Mouse (Mus musculus): ENCODE results near the gene Mfn1. TPM values are rescaled to one million over a fixed set of nuclear protein-coding genes. Genes with fewer than 3 reads are reported as not detected.

Mfn1 gene
- polyA plus RNA-seq, 1 experiment from 2014 or later = 29.7 TPM

GRCm38 (mm10) chr3:32494387-32495087 lies 34.7 kb upstream of the Mfn1 start:
- DNase-seq (ENCODE audit: low spot score, missing footprints) = peak; percentile 84
- H3K36me3 ChIP-seq (ENCODE audit: control insufficient read depth, insufficient read depth, low read length) = no peaks in the 10 kb centered on the region
- WGBS = 79% methylated on average over 8 of the region's 8 CpGs
- no peaks in the 10 kb centered on the region for H3K27me3 ChIP-seq (ENCODE audit: control insufficient read depth, insufficient read depth, low read length)
- H3K9ac ChIP-seq (ENCODE audit: low read length) = no peak overlapping the region
- no peaks in the 10 kb centered on the region for H3K9me3 ChIP-seq (ENCODE audit: control insufficient read depth, low read length)
- no peak overlapping the region for H3K4me2 ChIP-seq
- H3K27ac ChIP-seq (ENCODE audit: low read depth, low read length) = no peak overlapping the region
- H3K4me1 ChIP-seq (ENCODE audit: control insufficient read depth, insufficient read depth, low read length) = peaks cover 11% of the 10 kb centered on the region; the same call in 1 of the 2 replicates
- H3K4me3 ChIP-seq (ENCODE audit: low read depth, low read length) = no peak overlapping the region
- no peak for ATAC-seq (ENCODE audit: low FRiP score)

DNA sequence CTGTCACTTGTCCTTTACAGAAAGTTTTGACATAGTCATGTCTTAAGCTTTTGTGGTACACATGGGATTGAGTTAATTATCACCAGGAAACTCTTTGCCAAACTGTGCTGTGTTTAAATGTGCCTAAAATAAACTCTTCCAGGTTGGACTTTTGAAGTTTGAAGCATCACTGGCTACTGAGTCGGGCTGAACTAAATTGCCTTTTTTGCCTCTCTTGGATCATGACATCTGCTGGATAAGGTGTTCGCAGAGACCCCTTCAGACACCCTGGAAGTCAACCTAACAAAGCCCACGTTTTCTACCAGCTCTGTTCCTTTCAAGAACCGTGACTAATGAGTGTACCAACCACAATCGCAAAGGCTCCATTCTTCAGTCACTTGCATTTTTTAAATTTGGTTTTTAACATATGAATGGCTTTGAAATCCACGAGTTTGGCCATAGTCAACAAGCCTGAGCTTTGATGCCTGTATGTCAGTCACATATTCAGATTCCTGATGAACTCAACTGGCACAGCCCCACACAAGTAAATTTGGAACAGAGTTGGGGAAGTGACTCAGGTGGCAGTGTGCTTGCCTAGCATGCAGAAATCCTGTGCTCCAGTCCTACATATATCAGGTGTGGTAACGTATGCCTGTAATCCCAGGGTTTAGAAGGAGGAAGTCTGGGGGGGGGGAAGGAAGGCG lies 34.0 kb upstream of the Mfn1 start:
- Histone ChIP-seq H3K9me3 (ENCODE audit: control insufficient read depth, low read length) (no peaks in the 10 kb centered on the region), H3K27me3 (ENCODE audit: control insufficient read depth, insufficient read depth, low read length) (no peaks in the 10 kb centered on the region), H3K27ac (ENCODE audit: low read depth, low read length) (no peak overlapping the region), H3K4me1 (ENCODE audit: control insufficient read depth, insufficient read depth, low read length) (peaks cover 11% of the 10 kb centered on the region; the same call in 1 of the 2 replicates), H3K4me2 (no peak overlapping the region), H3K36me3 (ENCODE audit: control insufficient read depth, insufficient read depth, low read length) (no peaks in the 10 kb centered on the region), H3K4me3 (ENCODE audit: low read depth, low read length) (no peak overlapping the region), H3K9ac (ENCODE audit: low read length) (no peak overlapping the region)
- ATAC-seq (ENCODE audit: low FRiP score) (peak; percentile 44), DNase-seq (ENCODE audit: low spot score, missing footprints) (peak; percentile 86)
- 40% methylated on average over 8 of the region's 8 CpGs for WGBS

DNA sequence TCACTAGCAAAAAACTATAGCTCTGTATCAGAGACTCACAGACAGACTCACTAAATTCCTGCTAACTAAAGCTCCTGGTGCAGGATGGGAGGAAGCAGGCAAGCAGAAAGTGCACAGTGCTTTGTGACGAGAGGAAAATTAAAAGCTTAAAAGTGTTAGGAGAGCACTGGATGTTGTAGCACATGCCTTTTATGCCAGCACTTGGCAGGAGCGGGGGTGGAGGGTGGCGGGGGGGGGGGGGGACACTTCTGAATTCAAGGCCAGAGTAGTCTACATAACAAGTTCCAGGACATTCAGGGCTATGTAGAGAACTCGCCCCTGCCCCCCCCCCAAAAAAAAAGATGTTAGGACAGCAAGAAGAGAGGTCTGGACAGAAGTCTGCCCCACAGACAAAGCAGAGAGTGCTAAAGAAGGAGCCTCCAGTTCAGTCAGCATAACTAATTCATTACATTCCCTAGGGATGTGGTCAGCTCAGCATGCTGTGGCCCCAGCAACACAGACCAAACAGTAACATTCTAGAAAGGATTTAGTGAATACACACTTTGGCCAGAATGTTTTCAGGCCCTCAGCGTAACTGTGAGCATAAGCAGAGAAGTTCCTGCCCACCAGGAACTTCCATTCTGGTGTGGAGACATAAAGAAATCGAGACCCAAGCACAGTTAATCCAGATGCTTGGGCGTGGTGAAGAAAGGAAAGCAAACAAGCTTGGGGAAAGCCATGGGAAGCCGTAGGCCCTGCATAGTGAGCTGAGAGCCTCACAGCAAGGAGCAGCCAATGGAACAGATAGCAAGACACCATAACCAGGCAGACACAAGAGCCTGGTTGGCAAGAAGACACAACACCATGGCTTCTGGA lies 33.2 kb upstream of the Mfn1 start:
- Histone ChIP-seq H3K4me3 (ENCODE audit: low read depth, low read length) (no peak overlapping the region), H3K4me1 (ENCODE audit: control insufficient read depth, insufficient read depth, low read length) (peaks cover 11% of the 10 kb centered on the region; the same call in 1 of the 2 replicates), H3K4me2 (no peak overlapping the region), H3K9me3 (ENCODE audit: control insufficient read depth, low read length) (no peaks in the 10 kb centered on the region), H3K27me3 (ENCODE audit: control insufficient read depth, insufficient read depth, low read length) (no peaks in the 10 kb centered on the region), H3K36me3 (ENCODE audit: control insufficient read depth, insufficient read depth, low read length) (no peaks in the 10 kb centered on the region), H3K27ac (ENCODE audit: low read depth, low read length) (no peak overlapping the region), H3K9ac (ENCODE audit: low read length) (no peak overlapping the region)
- peak; percentile 63 for ATAC-seq (ENCODE audit: low FRiP score)
- WGBS = 24% methylated on average over 6 of the region's 8 CpGs
- peak; percentile 86 for DNase-seq (ENCODE audit: low spot score, missing footprints)

DNA sequence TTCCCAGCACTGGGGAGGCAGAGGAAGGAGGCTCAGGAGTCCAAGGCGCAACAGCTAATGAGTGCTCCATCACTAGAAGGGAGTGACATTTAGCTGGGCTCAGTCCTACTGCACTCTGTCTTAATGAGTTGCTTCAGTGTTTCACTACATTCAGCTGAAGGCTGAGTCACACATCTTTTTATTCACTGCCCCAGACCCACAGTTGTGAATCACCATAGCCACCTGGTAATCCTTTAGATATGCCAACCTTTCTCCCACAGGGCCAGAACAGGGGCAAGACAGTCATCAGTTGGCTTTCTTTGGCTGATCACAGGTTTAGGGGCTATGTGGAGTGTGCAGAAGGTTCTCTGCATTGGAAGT lies 32.6 kb upstream of the Mfn1 start:
- Histone ChIP-seq H3K27me3 (ENCODE audit: control insufficient read depth, insufficient read depth, low read length) (no peaks in the 10 kb centered on the region), H3K36me3 (ENCODE audit: control insufficient read depth, insufficient read depth, low read length) (no peaks in the 10 kb centered on the region), H3K4me2 (no peak overlapping the region), H3K4me1 (ENCODE audit: control insufficient read depth, insufficient read depth, low read length) (peaks cover 11% of the 10 kb centered on the region; the same call in 1 of the 2 replicates), H3K27ac (ENCODE audit: low read depth, low read length) (no peak overlapping the region), H3K9ac (ENCODE audit: low read length) (no peak overlapping the region), H3K4me3 (ENCODE audit: low read depth, low read length) (no peak overlapping the region), H3K9me3 (ENCODE audit: control insufficient read depth, low read length) (no peaks in the 10 kb centered on the region)
- peak; percentile 70 for DNase-seq (ENCODE audit: low spot score, missing footprints)
- 81% methylated on average over 1 of the region's 1 CpGs for WGBS
- no peak for ATAC-seq (ENCODE audit: low FRiP score)

- peak; percentile 28 for DNase-seq (ENCODE audit: low spot score, missing footprints)
- peaks cover 10% of the 10 kb centered on the region; the same call in 1 of the 2 replicates for H3K4me1 ChIP-seq (ENCODE audit: control insufficient read depth, insufficient read depth, low read length)
These were observed 28.9 kb upstream of the Mfn1 start for GRCm38 (mm10) chr3:32500346-32500745.

DNA sequence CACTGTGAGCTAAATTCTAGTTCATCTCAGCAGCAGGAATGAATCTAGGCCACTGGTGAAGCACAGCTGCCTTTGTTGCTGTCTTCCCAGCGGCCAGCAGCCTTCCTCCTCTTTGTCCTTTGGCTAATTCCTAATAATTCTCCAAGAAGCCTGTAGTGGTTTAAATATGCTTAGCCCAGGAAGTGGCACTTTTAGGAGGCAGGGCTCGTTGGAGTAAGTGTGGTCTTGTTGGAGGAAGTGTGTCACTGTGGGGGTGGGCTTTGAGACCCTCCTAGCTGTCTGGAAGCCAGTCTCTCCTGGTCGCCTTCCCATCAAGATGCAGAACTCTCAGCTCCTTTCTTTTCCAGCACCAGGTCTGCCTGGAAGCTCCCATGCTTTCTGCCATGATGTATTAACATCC lies 23.4 kb upstream of the Mfn1 start:
- no peak for ATAC-seq (ENCODE audit: low FRiP score)
- WGBS = 75% methylated on average over 3 of the region's 3 CpGs
- Histone ChIP-seq H3K9ac (ENCODE audit: low read length) (no peak overlapping the region), H3K9me3 (ENCODE audit: control insufficient read depth, low read length) (no peaks in the 10 kb centered on the region), H3K27ac (ENCODE audit: low read depth, low read length) (no peak overlapping the region), H3K4me2 (no peak overlapping the region), H3K27me3 (ENCODE audit: control insufficient read depth, insufficient read depth, low read length) (no peaks in the 10 kb centered on the region), H3K36me3 (ENCODE audit: control insufficient read depth, insufficient read depth, low read length) (no peaks in the 10 kb centered on the region), H3K4me1 (ENCODE audit: control insufficient read depth, insufficient read depth, low read length) (peaks cover 7% of the 10 kb centered on the region), H3K4me3 (ENCODE audit: low read depth, low read length) (no peak overlapping the region)
- DNase-seq (ENCODE audit: low spot score, missing footprints) = peak; percentile 79

More at GRCm38 (mm10) chr3:32500346-32500745, 28.9 kb upstream of the Mfn1 start:
- Histone ChIP-seq H3K36me3 (ENCODE audit: control insufficient read depth, insufficient read depth, low read length) (no peaks in the 10 kb centered on the region), H3K27me3 (ENCODE audit: control insufficient read depth, insufficient read depth, low read length) (no peaks in the 10 kb centered on the region), H3K9ac (ENCODE audit: low read length) (no peak overlapping the region), H3K4me3 (ENCODE audit: low read depth, low read length) (no peak overlapping the region), H3K9me3 (ENCODE audit: control insufficient read depth, low read length) (no peaks in the 10 kb centered on the region), H3K4me2 (no peak overlapping the region), H3K27ac (ENCODE audit: low read depth, low read length) (no peak overlapping the region)
- WGBS = 89% methylated on average over 2 of the region's 2 CpGs
- ATAC-seq (ENCODE audit: low FRiP score) = no peak

DNA sequence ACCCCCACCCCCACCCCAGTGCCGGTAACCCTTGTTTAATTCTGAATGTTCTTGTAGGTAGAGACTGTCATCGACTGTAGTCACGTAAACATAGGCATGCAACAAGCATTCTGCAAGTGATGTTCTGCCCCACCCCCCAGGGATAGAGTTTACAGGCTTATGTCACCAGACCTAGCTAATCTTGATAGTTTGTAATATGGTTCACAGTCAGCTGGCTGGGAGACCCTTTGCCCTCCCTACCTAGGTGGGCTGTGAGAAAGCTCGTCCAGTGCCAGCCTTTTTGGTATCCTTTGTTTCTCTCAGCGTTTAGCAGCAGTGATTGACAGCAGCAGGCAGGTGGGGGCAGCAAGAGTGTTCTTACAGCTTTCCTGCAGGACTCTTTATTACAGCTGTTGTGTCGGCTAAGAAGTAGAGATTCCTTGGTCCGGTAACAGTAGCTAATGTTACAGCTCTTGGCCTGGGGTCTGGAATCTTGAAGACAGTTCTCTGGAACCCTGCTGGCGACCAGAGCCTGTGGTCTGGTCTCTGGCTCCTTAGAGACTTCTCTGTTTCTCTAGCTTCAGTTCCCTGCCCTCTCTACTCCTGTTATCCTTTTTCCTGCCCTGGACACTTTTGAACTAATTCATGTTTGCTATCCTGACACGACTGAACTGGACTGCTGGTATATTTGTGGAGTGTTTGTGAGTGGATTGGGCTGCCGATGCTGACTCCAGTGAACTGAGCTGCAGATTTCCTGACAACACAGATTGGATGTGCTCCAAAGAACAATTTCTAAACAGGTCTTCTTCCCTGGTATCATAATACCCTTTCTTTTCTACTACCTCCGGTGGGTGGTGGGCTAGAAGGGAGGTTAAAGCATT lies 22.7 kb upstream of the Mfn1 start:
- Histone ChIP-seq H3K4me1 (ENCODE audit: control insufficient read depth, insufficient read depth, low read length) (peaks cover 9% of the 10 kb centered on the region), H3K27ac (ENCODE audit: low read depth, low read length) (no peak overlapping the region; the same call in 1 of the 2 replicates), H3K9me3 (ENCODE audit: control insufficient read depth, low read length) (no peaks in the 10 kb centered on the region), H3K27me3 (ENCODE audit: control insufficient read depth, insufficient read depth, low read length) (no peaks in the 10 kb centered on the region), H3K36me3 (ENCODE audit: control insufficient read depth, insufficient read depth, low read length) (no peaks in the 10 kb centered on the region), H3K4me2 (no peak overlapping the region), H3K4me3 (ENCODE audit: low read depth, low read length) (no peak overlapping the region), H3K9ac (ENCODE audit: low read length) (no peak overlapping the region)
- peak; percentile 81 for DNase-seq (ENCODE audit: low spot score, missing footprints)
- ATAC-seq (ENCODE audit: low FRiP score) = no peak
- 64% methylated on average over 11 of the region's 11 CpGs for WGBS

DNA sequence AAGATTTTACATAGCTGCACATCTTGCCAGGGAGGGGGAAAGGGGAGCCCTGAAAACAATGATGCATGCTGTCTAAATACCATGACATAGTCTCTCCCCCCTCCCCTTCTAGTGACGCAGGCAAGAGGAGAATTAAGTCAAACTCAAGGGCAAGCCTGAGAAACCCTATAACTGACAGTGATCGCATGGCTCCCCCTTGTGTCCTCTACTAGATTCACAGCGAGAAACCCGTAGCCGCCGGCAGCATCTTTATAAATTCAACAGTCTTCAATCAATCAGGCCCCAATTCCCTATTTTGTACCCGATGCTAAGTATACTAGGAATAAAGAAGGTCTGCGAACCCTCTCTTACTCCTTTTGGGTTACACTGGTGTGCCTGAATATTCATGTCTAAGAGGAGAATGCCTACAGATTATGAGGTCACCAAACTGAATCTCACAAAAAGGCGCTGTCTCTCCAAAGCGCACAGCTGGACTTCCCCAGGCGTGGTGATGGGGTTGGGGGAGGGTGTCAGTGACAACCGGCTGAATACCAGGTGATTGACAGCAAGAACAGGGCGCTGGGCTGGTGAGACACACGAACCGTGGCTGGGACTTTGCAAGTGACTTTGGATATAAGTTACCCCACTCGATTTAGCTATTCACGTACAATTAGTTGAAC lies 20.5 kb upstream of the Mfn1 start:
- no peak overlapping the region for H3K9ac ChIP-seq (ENCODE audit: low read length)
- 2% methylated on average over 17 of the region's 17 CpGs for WGBS
- no peaks in the 10 kb centered on the region for H3K27me3 ChIP-seq (ENCODE audit: control insufficient read depth, insufficient read depth, low read length)
- peaks cover 13% of the 10 kb centered on the region for H3K4me1 ChIP-seq (ENCODE audit: control insufficient read depth, insufficient read depth, low read length)
- peak overlapping the region; percentile 17; the same call in 1 of the 2 replicates for H3K4me3 ChIP-seq (ENCODE audit: low read depth, low read length)
- no peaks in the 10 kb centered on the region for H3K9me3 ChIP-seq (ENCODE audit: control insufficient read depth, low read length)
- H3K27ac ChIP-seq (ENCODE audit: low read depth, low read length) = no peak overlapping the region
- ATAC-seq (ENCODE audit: low FRiP score) (peak; percentile 49), DNase-seq (ENCODE audit: low spot score, missing footprints) (peak; percentile 98)
- H3K4me2 ChIP-seq = peak overlapping the region; percentile 47
- H3K36me3 ChIP-seq (ENCODE audit: control insufficient read depth, insufficient read depth, low read length) = no peaks in the 10 kb centered on the region
